Mouse (Mus musculus) brain, embryonic 14.5 days (tissue): ENCODE results near the gene Ube2e2.

Source experiments
- CTCF ChIP-seq: fragments of 200-500 bp; IDR thresholded peaks from 2 replicates; pipeline ENCODE4 v1.5.1; 2012; ENCODE audit warnings: inconsistent platforms, mild to moderate bottlenecking, moderate library complexity, borderline replicate concordance; ENCODE audit not compliant: insufficient read depth, insufficient read length; ENCODE audit errors: extremely low read depth
- POLR2A ChIP-seq: fragments of 200-500 bp; IDR thresholded peaks from 2 replicates; pipeline ENCODE4 v1.6.1; 2012; ENCODE audit warnings: mild to moderate bottlenecking, inconsistent platforms, borderline replicate concordance; ENCODE audit not compliant: poor library complexity, insufficient read depth, insufficient read length, severe bottlenecking; ENCODE audit errors: extremely low read depth

DNA sequence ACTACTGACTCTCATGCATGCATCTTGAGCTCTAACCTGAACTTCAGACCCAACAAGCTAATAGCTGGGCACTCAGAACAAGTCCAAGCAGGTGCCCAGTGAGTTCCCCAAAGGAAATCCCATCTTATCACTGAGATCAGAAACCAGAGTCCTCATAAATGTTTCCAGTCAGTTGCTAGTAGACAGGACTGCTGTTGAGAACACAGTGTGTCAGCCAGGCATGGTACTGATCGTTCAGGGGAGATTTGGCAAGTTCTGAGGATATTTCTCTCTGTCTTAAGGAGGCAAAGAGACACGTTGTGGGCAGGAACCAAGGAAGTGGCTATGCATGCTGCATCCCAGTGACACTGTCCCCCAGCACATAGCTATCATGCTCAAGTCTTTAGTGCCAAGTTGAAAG lies 275.5 kb downstream of the Ube2e2 start:
- no peak for TF ChIP-seq POLR2A
- no peak for TF ChIP-seq CTCF
